Mouse (Mus musculus): ENCODE measurements around the gene Zfp266. TPM values are rescaled to one million over a fixed set of nuclear protein-coding genes. Genes with fewer than 3 reads are reported as not detected.

Zfp266 gene
- total and polyA plus RNA-seq, 3 experiments = 30.7 to 88.0 (median 31.5) TPM

DNA sequence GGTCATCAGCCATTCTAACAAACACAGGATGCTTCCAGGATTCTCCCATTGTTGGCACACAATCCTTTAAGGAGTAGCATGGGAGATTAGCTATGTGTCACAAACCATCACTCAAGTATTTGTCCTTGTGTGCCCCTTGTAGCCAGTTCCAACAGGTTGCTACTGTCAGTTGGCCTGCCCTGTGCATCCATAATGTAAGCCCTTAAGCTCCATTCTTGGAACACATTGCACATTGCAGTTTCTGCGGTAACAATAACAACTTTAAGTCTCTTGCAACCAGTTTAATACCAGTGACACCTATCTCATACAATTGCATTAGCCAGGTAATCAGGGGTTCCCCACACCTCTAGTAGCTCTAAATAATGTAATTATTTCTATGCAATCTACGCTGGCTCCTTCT lies 15.4 kb upstream of the Zfp266 start:
- H3K27me3 ChIP-seq (ENCODE audit: control insufficient read depth in 1 of 2, insufficient read depth in 2 of 2, low read length in 2 of 2) = peaks cover 19 to 32% of the 10 kb centered on the region in 2 experiments
- no peak for TF ChIP-seq MAX (IDR thresholded peaks at IDR 0.05; ENCODE audit: low read length)
- TF ChIP-seq SIN3A (IDR thresholded peaks at IDR 0.05; ENCODE audit: low read length) = no peak
- no peak for TF ChIP-seq POLR2AphosphoS2 (IDR thresholded peaks at IDR 0.05; ENCODE audit: low read length)
- no peak for TF ChIP-seq JUND (IDR thresholded peaks at IDR 0.05; ENCODE audit: low read depth, low read length)
- no peak for TF ChIP-seq USF1 (IDR thresholded peaks at IDR 0.05; ENCODE audit: low read depth, low read length)
- TF ChIP-seq TBP (IDR thresholded peaks at IDR 0.05; ENCODE audit: low read depth, low read length) = no peak
- no peak for TF ChIP-seq MXI1 (IDR thresholded peaks at IDR 0.05; ENCODE audit: low read depth, low read length)
- no peak for TF ChIP-seq ZMIZ1 (IDR thresholded peaks at IDR 0.05; ENCODE audit: low read depth, low read length)
- TF ChIP-seq EP300 (IDR thresholded peaks at IDR 0.05; ENCODE audit: low read depth in 1 of 2, low read length in 2 of 2) = no peak
- DNase-seq (ENCODE audit: low read depth, low spot score) = no peak
- H3K79me2 ChIP-seq (ENCODE audit: control insufficient read depth, insufficient read depth, low read length, poor library complexity) = no peaks in the 10 kb centered on the region
- H3K27ac ChIP-seq (ENCODE audit: control insufficient read depth, low read depth, low read length) = no peak overlapping the region
- no peaks in the 10 kb centered on the region for H3K9me3 ChIP-seq (replicated peaks; ENCODE audit: insufficient read depth, low read length)
- H3K4me1 ChIP-seq (ENCODE audit: control insufficient read depth in 1 of 2, insufficient read depth in 2 of 2, low read length in 2 of 2) = no peaks in the 10 kb centered on the region
- no peak overlapping the region for H3K4me3 ChIP-seq (ENCODE audit: control insufficient read depth in 1 of 2, insufficient read depth in 1 of 2, low read depth in 2 of 2, low read length in 2 of 2)
- H3K36me3 ChIP-seq (ENCODE audit: control insufficient read depth in 1 of 2, insufficient read depth in 2 of 2, low read length in 2 of 2) = no peaks in the 10 kb centered on the region
- no peak overlapping the region for H3K9ac ChIP-seq (ENCODE audit: control insufficient read depth, low read depth, low read length, poor library complexity, severe bottlenecking)

DNA sequence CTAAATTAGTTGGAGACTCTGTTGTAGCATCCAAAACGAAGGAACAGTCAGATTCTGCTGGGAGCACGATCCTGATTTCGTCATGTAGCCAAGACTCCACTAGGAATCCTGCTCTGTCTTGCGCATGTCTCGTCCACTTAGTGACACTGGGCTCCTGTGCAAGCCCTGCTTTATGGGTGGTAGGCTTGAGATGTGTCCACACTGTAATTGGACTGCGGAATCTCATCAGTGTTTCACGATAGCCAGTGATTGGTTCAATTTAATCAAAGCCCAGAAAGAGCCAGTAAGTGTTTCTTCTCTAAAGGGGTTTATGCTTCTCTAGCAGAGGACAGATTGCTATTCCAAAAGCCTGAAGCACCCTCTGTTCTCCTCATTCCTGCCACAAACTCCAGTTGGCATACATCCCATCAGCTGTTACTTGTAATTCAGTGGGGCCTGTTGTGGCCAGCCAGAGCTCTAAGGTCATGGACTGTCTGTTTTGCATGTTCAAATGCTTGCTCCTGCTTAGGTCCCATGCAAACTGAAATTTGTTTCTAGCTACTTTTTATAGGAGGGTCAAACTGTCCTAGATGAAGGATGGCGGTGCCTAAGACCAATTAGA lies 13.2 kb upstream of the Zfp266 start:
- no peak overlapping the region for H3K4me3 ChIP-seq (ENCODE audit: control insufficient read depth in 1 of 2, insufficient read depth in 1 of 2, low read depth in 2 of 2, low read length in 2 of 2)
- TF ChIP-seq ZMIZ1 (IDR thresholded peaks at IDR 0.05; ENCODE audit: low read depth, low read length) = no peak
- TF ChIP-seq CHD1 (IDR thresholded peaks at IDR 0.05; ENCODE audit: low read depth, low read length) = no peak
- TF ChIP-seq BHLHE40 (IDR thresholded peaks at IDR 0.05; ENCODE audit: borderline replicate concordance, low read depth, low read length) = no peak
- no peak for TF ChIP-seq GATA1 (IDR thresholded peaks at IDR 0.05; ENCODE audit: low read depth, low read length)
- TF ChIP-seq E2F4 (IDR thresholded peaks at IDR 0.05; ENCODE audit: borderline replicate concordance, low read depth, low read length) = no peak
- no peak overlapping the region for H3K27ac ChIP-seq (ENCODE audit: control insufficient read depth, low read depth, low read length)
- no peak overlapping the region for H3K9ac ChIP-seq (ENCODE audit: control insufficient read depth, low read depth, low read length, poor library complexity, severe bottlenecking)
- H3K79me2 ChIP-seq (ENCODE audit: control insufficient read depth, insufficient read depth, low read length, poor library complexity) = no peaks in the 10 kb centered on the region
- peaks cover 15 to 16% of the 10 kb centered on the region in 2 experiments for H3K27me3 ChIP-seq (ENCODE audit: control insufficient read depth in 1 of 2, insufficient read depth in 2 of 2, low read length in 2 of 2)
- no peaks in the 10 kb centered on the region for H3K4me1 ChIP-seq (ENCODE audit: control insufficient read depth in 1 of 2, insufficient read depth in 2 of 2, low read length in 2 of 2)
- no peak for DNase-seq (ENCODE audit: low read depth, low spot score)
- no peaks in the 10 kb centered on the region for H3K9me3 ChIP-seq (replicated peaks; ENCODE audit: insufficient read depth, low read length)
- H3K36me3 ChIP-seq (ENCODE audit: control insufficient read depth in 1 of 2, insufficient read depth in 2 of 2, low read length in 2 of 2) = no peaks in the 10 kb centered on the region

DNA sequence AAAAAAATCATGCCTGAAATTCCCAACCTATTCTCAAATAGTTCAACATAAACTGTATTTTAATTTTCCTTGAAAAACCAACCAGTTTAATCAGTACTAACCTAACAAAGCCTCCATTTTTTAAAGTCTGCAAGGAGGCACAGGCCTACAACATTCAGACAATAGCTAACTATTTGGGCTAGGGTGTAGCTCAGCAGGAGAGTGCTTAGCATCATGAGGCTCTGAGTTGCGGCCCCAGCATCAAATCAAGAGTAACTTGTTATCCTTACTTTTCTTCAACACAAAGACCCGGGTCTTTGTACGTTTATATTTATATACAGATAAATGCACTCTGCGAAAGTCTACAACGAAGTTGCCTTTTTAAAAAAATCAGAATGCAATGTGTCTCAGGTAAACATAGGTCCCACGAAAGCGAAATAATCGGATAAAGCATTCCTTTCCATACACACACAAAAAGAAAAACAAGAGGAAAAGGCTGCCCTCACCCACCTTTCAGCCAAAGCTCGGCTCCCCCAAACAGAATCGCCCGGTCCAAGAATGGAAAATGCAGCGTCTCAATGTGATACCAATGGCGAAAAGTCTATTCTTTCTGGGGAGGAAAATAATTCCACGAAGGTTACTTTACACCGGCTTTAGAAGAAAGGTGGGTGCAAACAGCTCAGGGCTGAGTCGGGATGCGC lies 546 bp downstream of the Zfp266 start:
- DNase-seq (ENCODE audit: low read depth, low spot score) = peak; percentile 84
- no peaks in the 10 kb centered on the region for H3K27me3 ChIP-seq (ENCODE audit: control insufficient read depth in 1 of 2, insufficient read depth in 2 of 2, low read length in 2 of 2)
- H3K9me3 ChIP-seq (replicated peaks; ENCODE audit: insufficient read depth, low read length) = no peaks in the 10 kb centered on the region
- H3K4me3 ChIP-seq (ENCODE audit: control insufficient read depth in 1 of 2, insufficient read depth in 1 of 2, low read depth in 2 of 2, low read length in 2 of 2) = peak overlapping the region; percentile 77 to 93
- H3K9ac ChIP-seq (ENCODE audit: control insufficient read depth, low read depth, low read length, poor library complexity, severe bottlenecking) = peak overlapping the region; percentile 82
- peaks cover 13 to 42% of the 10 kb centered on the region in 2 experiments for H3K36me3 ChIP-seq (ENCODE audit: control insufficient read depth in 1 of 2, insufficient read depth in 2 of 2, low read length in 2 of 2)
- H3K79me2 ChIP-seq (ENCODE audit: control insufficient read depth, insufficient read depth, low read length, poor library complexity) = peaks cover 36% of the 10 kb centered on the region
- peak; percentile 12; the same call in 1 of the 2 replicates for TF ChIP-seq JUND (IDR thresholded peaks at IDR 0.05; ENCODE audit: low read depth, low read length)
- peak; percentile 98 for TF ChIP-seq CHD1 (IDR thresholded peaks at IDR 0.05; ENCODE audit: low read depth, low read length)
- peak; percentile 21; the same call in 1 of the 2 replicates for TF ChIP-seq MYC (IDR thresholded peaks at IDR 0.05; ENCODE audit: low read depth, low read length)
- 0 out of 2 replicates have a peak, but pooled peaks have one; percentile 31 for TF ChIP-seq ETS1 (IDR thresholded peaks at IDR 0.05; ENCODE audit: low read depth, low read length)
- peak in 1 of 2 experiments; percentile 54; a peak in 2 of 4 replicates for TF ChIP-seq EP300 (IDR thresholded peaks at IDR 0.05; ENCODE audit: low read depth in 1 of 2, low read length in 2 of 2)
- no peak for TF ChIP-seq GABPA (IDR thresholded peaks at IDR 0.05; ENCODE audit: low read depth, low read length)
- no peak for TF ChIP-seq POLR2AphosphoS5 (IDR thresholded peaks at IDR 0.05; ENCODE audit: borderline replicate concordance, low read depth, low read length)
- TF ChIP-seq MYB (IDR thresholded peaks at IDR 0.05; ENCODE audit: low read depth, low read length) = peak; percentile 42
- TF ChIP-seq TCF12 (IDR thresholded peaks at IDR 0.05; ENCODE audit: low read depth, low read length) = no peak; the same call in 1 of the 2 replicates
- peak; percentile 29; the same call in 1 of the 2 replicates for TF ChIP-seq KAT2A (conservative IDR thresholded peaks at IDR 0.05; ENCODE audit: low read depth, low read length)
- H3K27ac ChIP-seq (ENCODE audit: control insufficient read depth, low read depth, low read length) = peak overlapping the region; percentile 94
- H3K4me1 ChIP-seq (ENCODE audit: control insufficient read depth in 1 of 2, insufficient read depth in 2 of 2, low read length in 2 of 2) = peaks cover 21 to 42% of the 10 kb centered on the region in 2 experiments
